Mouse (Mus musculus): ENCODE results near the gene Gad2. TPM values are rescaled to one million over a fixed set of nuclear protein-coding genes. Genes with fewer than 3 reads are reported as not detected.

The Gad2 gene
- polyA plus RNA-seq, 1 experiment from 2014 or later: 13.6 TPM

Other genes starting within 250 kb of the Gad2 start
- 1.4 and 1.8 TPM in 2 replicates for gene Apbb1ip, start 151.9 kb downstream of the Gad2 start, polyA plus RNA-seq (2016; fragmentation: Nextera tagmentation; extraction: Ambion mirVana)

Measured in hindbrain, embryonic 10.5 days (tissue).